Mouse (Mus musculus) embryo, embryonic 11 days (tissue): Measurements from ENCODE around the gene Fam45a.

Experiments used
- DNase-seq: peaks from one replicate; pipeline ENCODE4 v3.0.0-alpha.2; 2015

Fam45a gene

GRCm38 (mm10) chr19:60811098-60812035 is at the start of gene Fam45a:
TSS of gene Fam45a (plus strand) at chr19:60811585.
- DNase-seq, result peak; percentile 94

DNA sequence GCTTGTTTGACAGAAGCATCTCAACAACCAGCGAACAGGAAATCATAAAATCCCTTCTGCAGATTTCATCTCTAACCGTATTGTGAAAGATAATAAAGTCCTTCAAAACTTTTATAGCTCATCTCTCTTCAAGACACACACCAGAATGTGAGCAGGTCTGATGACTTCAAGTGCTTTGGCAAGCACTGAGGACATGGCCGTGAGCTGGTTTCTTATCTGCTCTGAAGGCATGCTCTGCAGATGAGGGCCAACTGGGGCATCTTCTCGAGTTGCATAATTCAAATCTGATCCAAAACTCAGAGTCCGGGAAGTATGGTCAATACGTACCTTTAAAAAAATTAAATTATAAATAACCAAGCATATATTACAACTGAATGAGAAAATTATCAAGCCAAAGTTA is 38.0 kb upstream of the Fam45a start:
- DNase-seq, result no peak

GRCm38 (mm10) chr19:60782034-60782433 is 29.4 kb upstream of the Fam45a start:
- DNase-seq, result no peak

DNA sequence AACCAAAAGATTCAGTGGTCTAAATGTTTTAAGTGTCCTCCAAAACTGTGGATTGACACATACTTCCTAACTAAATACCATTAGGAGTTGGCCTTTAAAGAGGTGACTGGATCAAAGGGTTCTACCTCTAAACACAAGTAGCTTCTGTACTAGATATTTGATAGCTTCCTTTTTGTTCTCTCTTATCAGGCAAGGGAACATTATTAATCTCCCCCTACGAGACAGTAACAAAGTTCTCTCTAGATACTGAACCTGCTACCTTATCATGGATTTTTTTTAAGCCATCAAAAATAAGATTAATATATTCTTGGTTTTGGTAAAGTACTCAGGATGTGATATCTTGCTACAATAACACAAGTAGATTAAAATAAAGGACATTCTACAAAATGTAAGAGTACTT is 26.7 kb upstream of the Fam45a start:
- no peak for DNase-seq

DNA sequence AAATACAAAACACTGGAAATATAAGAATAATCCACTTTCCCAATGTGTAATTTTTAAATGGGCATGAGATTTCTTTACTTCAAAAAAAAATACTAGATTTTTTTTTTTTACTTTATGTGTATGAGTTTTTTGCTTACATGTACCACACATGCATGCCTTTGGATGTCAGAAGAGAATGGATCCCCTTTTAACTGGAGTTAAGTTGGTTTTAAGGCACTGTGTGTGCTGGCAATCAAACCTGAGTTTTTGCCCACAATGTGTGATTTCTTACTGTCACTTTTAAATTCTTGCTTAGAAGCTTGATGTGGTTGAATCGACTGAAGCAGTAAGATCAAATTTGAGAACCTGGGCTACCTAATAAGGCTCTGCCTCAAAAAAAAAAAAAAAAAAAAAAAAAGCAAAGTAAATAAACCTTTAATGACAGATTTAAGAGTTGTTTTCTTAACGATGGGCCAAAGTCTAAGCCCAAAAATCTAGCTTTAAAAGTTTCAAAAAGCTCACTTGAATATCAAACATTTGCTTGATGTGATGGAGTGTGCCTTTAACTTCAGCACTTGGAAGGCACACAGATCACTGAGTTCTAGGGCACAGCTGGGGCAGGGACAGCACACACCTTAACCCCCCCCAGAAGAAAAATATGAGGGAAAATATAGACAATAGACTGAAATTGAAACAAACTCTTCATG is 23.8 kb upstream of the Fam45a start:
- DNase-seq, result no peak

DNA sequence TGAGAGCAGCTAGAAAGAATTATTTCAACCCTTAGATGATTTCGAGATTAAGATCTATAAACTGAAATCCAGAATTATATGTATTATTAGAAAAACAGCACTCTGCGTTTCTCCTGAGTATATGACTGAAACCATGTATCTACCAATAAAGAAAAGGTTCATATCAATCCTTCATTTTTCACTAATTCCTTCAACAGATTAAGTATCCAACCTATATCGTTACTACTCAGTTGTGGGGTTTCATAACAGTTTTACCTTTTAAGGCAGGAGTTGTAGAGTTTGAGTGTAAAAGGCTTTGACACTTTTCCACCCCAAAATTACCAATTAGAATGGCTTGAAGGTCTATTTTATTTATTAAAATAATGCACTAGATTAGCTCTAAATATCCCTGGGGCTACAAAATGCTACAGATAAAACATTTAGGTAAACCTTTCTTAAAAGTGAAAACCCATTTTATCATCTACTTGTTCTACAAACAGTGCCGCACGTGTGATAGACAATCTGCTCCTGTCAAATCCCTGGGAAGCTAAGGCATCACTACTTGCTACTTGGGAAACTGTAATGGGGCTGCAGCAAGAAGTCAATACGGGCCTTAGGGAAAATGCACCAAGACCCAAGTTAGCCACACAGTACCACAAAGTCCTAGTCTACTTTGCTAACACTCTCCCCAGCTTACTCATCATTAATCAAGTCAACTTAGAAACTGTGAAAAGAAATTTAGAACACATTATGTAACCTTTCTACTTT is 23.0 kb upstream of the Fam45a start:
- DNase-seq, result peak; percentile 8

DNA sequence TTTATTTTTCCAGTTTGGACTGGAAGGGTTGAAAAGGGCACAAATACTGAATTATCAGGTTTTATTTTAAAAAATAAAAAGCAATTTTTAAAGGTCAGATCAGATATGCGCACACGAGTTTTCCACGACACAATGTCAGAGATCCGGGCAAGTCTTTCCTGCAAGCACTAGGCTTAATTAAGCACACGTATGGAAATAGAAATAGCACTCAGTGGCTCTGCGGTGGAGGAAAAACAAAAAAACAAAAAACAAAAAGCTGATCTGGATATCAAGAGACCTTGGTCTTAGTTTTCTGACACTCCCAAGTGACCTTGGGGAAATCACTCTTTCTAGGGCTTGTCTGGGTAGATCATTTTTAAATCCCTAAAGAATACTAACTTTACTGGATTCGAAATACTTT is 21.9 kb upstream of the Fam45a start:
- DNase-seq, result peak; percentile 6

DNA sequence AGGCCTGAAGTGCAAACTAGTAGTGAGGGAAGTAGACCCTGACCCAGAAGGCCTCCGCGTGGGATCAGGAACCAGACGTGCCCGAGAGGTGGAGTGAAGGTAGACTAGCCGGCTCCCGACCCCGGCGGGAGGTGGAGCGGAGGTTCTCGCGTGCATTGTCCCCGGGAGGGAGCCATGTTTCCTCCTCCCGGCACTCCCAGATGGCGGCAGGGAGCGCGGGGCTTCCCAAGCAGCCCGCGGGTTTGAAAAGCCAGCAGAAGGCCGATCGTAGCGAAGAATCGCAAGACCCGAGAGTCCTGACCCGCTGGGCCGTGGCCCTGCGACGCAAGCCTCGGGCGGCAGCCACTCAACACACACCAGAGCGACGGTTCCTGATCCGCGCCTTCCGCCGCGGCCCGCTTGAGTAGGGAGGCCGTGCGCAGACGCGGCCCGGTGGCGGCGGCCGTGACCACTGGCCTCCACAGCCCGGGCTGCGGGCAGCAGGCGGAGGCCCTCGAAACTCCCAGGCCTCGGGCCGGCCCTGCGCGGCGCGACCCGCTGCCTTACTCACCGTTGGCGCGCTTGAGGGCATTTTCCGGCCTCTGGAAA is 21.4 kb upstream of the Fam45a start:
- DNase-seq, result peak; percentile 77

DNA sequence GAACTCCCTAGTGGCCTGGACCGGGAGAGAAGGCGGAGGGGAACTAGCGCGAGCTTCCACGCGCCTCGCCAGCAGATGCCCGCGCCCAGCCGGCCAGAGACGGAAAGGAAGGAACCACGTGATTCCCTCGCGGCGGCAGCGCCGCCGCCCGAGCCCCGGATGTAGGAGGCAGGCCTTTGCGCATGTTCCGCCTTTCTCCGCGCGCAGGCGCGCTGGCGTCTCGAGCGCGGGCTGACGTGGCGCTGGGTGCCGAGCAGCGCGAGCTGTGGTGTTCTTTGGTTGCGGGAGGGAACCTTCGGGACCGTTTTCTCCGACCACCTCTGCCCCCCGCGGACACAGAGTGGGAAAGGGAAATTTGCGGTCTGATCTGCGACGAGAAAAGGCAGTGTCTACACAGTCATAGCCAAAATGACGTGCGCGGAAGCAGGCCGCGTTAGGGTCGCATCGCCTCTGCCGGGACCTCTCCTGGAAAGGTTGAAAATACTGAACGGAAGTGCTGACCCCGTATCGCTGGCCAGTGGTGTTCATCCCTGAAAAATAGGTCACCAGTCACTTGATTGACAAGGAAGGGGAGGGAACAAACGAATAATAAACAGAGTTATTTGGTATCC is 20.7 kb upstream of the Fam45a start, which contains the start of gene Eif3a:
TSS of gene Eif3a (minus strand) at position 108 of the 611 bp plus-strand sequence.
- DNase-seq, result peak; percentile 96

DNA sequence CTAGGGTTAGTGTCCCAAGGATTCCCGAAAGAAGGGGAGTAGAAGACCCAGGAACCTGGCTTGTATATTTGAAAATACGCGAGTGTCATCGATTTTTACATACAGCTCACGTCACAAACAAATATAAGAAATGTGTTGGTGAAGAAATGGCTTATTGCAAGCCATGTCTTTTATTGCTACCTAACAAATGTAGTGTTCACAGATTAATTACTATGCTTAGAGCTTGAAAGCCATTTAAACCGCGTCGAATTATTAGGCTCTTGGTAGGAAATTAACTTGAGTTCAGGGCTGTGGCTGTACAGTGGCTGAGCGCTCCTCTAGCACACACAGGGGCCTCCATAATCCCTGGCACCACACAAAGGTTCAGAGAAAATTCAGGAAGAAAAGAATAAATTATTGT is 20.2 kb upstream of the Fam45a start:
- DNase-seq, result no peak

GRCm38 (mm10) chr19:60793170-60793707 is 18.1 kb upstream of the Fam45a start:
- DNase-seq, result no peak

GRCm38 (mm10) chr19:60795244-60795643 is 16.1 kb upstream of the Fam45a start:
- no peak for DNase-seq

DNA sequence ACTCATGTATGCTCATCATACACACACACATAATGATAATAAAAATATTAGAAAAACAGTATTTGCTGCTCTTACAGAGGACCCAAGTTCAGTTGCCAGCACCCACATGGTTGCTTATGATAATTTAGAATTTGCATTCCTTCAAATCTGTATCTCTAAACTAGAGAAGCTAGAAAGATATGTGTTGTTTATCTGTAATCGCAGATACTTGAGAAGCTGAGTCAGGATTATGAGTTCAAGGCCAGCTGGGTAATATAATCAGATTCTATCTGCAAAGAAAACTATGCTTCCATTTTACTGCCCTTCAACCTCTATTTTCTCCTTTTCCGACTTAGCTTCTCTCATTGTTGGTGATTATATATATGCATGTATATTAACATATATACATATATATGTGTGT is 14.0 kb upstream of the Fam45a start:
- DNase-seq, result no peak

GRCm38 (mm10) chr19:60799867-60800569 is 11.4 kb upstream of the Fam45a start:
- no peak for DNase-seq

DNA sequence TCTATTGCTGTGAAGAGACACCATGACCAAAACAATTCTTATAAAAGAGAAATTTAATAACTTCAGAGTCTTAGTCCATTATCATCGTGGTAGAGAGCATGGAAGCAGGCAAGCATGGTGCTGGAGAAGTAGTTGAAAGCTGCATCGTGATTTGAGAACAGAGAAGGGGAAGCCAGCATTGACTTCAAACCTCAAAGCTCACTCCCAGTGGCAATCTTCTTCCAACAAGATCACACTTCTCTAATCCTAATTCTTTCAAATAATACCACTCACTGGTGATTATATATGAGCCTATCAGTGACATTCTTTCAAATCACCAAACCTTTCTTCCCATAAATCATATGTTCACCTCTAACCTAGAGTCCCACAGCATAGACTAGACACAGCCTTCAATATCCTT is 6.5 kb upstream of the Fam45a start:
- DNase-seq, result no peak

GRCm38 (mm10) chr19:60809927-60810326 is 1.5 kb upstream of the Fam45a start:
- DNase-seq, result no peak

GRCm38 (mm10) chr19:60812036-60812389 is 628 bp downstream of the Fam45a start:
- DNase-seq, result no peak

DNA sequence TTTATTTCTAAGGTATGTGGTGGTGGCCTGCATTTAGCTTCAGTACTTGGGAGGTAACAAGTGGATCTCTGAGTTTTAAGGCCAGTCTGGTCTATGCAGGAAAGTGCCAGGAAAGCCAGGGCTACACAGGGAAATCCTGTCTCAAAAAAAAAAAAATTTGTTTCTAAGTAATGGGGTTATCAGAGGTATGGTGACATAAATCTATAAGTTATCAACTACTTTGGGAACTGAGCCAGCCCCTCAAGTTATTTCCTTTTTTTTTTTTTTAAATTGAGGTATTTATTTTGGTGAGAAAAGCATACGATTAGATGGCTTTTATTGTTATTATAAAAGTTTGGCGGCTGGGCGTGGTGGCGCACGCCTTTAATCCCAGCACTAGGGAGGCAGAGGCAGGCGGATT is 1.7 kb downstream of the Fam45a start:
- DNase-seq, result no peak

DNA sequence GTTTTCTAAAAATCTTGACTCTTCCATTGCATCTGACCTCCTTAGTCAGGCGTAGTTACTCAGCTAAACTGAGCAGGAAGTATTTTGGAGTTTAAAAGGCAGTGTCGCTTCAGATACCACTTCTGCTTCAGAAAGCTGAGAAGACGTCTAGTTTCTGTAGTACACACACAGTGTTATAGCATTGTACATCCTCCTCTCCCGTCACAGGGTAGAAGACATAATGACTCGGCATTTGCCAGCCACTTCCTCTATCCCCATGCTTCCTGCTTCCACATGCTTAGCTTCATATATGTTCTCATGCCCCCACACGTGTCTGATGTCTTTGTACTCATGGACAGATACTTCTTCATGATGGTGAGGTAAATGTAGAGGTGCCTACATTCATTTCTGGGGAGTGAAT is 7.3 kb downstream of the Fam45a start:
- DNase-seq, result no peak

GRCm38 (mm10) chr19:60837747-60838146 is 26.4 kb downstream of the Fam45a start:
- DNase-seq, result peak; percentile 82

GRCm38 (mm10) chr19:60843324-60843723 is 31.9 kb downstream of the Fam45a start:
- DNase-seq, result no peak

DNA sequence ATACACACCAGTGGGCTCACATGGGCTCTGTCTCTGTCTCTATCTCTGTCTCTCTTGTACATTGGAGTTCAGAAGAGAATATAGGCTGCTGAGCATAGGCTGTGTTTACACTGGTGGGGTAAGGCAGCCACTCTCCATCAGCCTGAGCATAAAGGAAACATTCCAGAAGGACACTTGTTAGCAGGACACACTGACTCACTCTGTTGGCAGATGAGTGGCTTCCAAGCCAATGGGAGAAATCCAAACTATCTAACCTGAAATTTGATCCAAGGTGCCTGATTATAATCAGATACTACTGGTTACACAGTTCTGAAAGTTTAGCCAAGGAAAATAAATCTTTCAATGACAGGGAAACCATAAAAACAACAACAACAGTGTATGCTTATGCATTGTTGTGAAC is 34.3 kb downstream of the Fam45a start:
- no peak for DNase-seq
